Mouse (Mus musculus): ENCODE results near the gene Plpp7.

Plpp7 gene

GRCm38 (mm10) chr2:32139377-32139776 is 44.0 kb downstream of the Plpp7 start:
- no peak for DNase-seq (ENCODE audit: low spot score)

GRCm38 (mm10) chr2:32140498-32140934 is 45.2 kb downstream of the Plpp7 start:
- DNase-seq (ENCODE audit: low spot score): no peak

GRCm38 (mm10) chr2:32141602-32142001 is 46.3 kb downstream of the Plpp7 start:
- no peak for DNase-seq (ENCODE audit: low spot score)

GRCm38 (mm10) chr2:32142368-32142767 is 47.0 kb downstream of the Plpp7 start:
- no peak for DNase-seq (ENCODE audit: low spot score)

GRCm38 (mm10) chr2:32144633-32145032 is 49.3 kb downstream of the Plpp7 start:
- no peak for DNase-seq (ENCODE audit: low spot score)

GRCm38 (mm10) chr2:32146617-32147162 is 51.4 kb downstream of the Plpp7 start:
- DNase-seq (ENCODE audit: low spot score): no peak

GRCm38 (mm10) chr2:32150135-32150534 is 54.8 kb downstream of the Plpp7 start:
- no peak for DNase-seq (ENCODE audit: low spot score)

- no peak for DNase-seq (ENCODE audit: low spot score)
These were observed 55.2 kb downstream of the Plpp7 start for GRCm38 (mm10) chr2:32150562-32150923.

GRCm38 (mm10) chr2:32150924-32151659 is 55.8 kb downstream of the Plpp7 start, which contains the start of gene Prrc2b:
Prrc2b (plus strand) TSS chr2:32151082.
- DNase-seq (ENCODE audit: low spot score): peak; percentile 82

GRCm38 (mm10) chr2:32151660-32152366 is 56.5 kb downstream of the Plpp7 start:
- DNase-seq (ENCODE audit: low spot score): peak; percentile 41

- no peak for DNase-seq (ENCODE audit: low spot score)
These were observed 57.2 kb downstream of the Plpp7 start for GRCm38 (mm10) chr2:32152367-32153034.

GRCm38 (mm10) chr2:32153041-32153790 is 57.9 kb downstream of the Plpp7 start:
- no peak for DNase-seq (ENCODE audit: low spot score)

- no peak for DNase-seq (ENCODE audit: low spot score)
These were observed 58.4 kb downstream of the Plpp7 start for GRCm38 (mm10) chr2:32153791-32154119.

- DNase-seq (ENCODE audit: low spot score): no peak
These were observed 59.1 kb downstream of the Plpp7 start for GRCm38 (mm10) chr2:32154334-32154997.

GRCm38 (mm10) chr2:32154998-32155541 is 59.7 kb downstream of the Plpp7 start:
- no peak for DNase-seq (ENCODE audit: low spot score)

- no peak for DNase-seq (ENCODE audit: low spot score)
These were observed 60.3 kb downstream of the Plpp7 start for GRCm38 (mm10) chr2:32155614-32156013.

GRCm38 (mm10) chr2:32156645-32157044 is 61.3 kb downstream of the Plpp7 start:
- DNase-seq (ENCODE audit: low spot score): no peak

- no peak for DNase-seq (ENCODE audit: low spot score)
These were observed 62.0 kb downstream of the Plpp7 start for GRCm38 (mm10) chr2:32157328-32157727.

- DNase-seq (ENCODE audit: low spot score): no peak
These were observed 63.4 kb downstream of the Plpp7 start for GRCm38 (mm10) chr2:32158616-32159239.

Measured in ovary, postnatal 36 days (tissue).